Mouse (Mus musculus): ENCODE results near the gene Ppp2r3a. TPM values are rescaled to one million over a fixed set of nuclear protein-coding genes. Genes with fewer than 3 reads are reported as not detected.

The Ppp2r3a gene
- total and polyA plus RNA-seq, 3 experiments = 1.1 to 3.0 TPM; not detected in 1

DNA sequence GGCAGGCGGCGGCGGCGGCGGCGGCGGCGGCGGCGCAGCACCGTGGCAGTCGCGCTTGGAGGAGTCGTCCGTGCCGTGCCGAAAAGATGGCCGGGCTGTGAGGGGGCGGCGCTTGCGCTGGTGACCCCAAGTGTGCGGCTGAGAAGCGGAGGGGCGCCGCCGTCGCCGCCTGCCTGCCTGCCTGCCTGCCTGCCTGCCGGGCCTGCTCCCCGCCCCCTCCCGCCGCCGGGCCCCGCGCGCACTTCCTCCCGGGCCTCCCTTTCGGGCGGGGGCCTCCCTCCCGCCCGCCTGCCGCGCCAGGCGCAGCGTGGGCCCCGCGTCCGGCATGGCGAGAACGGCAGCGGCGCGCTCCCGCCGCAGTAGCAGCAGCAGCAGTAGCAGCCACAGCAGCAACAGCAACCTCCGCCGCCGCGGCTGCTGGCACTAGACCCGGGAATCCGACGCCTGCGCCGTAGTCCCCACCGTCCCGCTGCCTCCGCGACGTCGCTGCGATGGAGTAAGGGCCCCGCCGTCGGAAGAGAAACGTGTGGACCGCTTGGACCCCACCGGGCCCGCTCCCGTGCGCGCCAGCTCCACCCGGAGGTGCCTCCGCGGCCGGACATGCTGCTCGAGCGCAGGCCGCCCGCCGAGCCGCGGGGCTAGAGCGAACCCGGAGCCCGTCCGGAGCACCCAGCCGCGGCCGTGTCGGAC lies 177.1 kb downstream of the Ppp2r3a start:
- peaks cover 59% of the 10 kb centered on the region for H3K79me2 ChIP-seq (ENCODE audit: control insufficient read depth, insufficient read depth, low read length, poor library complexity)
- peak overlapping the region; percentile 96 to 99 for H3K4me3 ChIP-seq (ENCODE audit: control insufficient read depth in 1 of 2, insufficient read depth in 1 of 2, low read depth in 2 of 2, low read length in 2 of 2)
- TF ChIP-seq SIN3A (IDR thresholded peaks at IDR 0.05; ENCODE audit: low read length) = peak; percentile 51; the same call in 1 of the 2 replicates
- TF ChIP-seq GABPA (IDR thresholded peaks at IDR 0.05; ENCODE audit: low read depth, low read length) = no peak
- no peak for TF ChIP-seq ZKSCAN1 (IDR thresholded peaks at IDR 0.05; ENCODE audit: low read depth, low read length)
- TF ChIP-seq UBTF (IDR thresholded peaks at IDR 0.05; ENCODE audit: borderline replicate concordance, insufficient read depth, low read depth, low read length) = no peak
- TF ChIP-seq HCFC1 (IDR thresholded peaks at IDR 0.05; ENCODE audit: low read depth, low read length) = no peak
- TF ChIP-seq CHD2 (IDR thresholded peaks at IDR 0.05; ENCODE audit: low read length) = no peak
- 0 out of 2 replicates have a peak, but pooled peaks have one; percentile 11 for TF ChIP-seq TCF12 (IDR thresholded peaks at IDR 0.05; ENCODE audit: low read depth, low read length)
- no peak for TF ChIP-seq ZC3H11A (IDR thresholded peaks at IDR 0.05; ENCODE audit: low read depth, low read length)
- peak in 1 of 2 experiments; percentile 32; a peak in 1 of 4 replicates for TF ChIP-seq POLR2A (IDR thresholded peaks at IDR 0.05; ENCODE audit: control insufficient read depth in 1 of 2, insufficient read depth in 1 of 2, low read depth in 1 of 2, low read length in 2 of 2, poor library complexity in 1 of 2)
- TF ChIP-seq ETS1 (IDR thresholded peaks at IDR 0.05; ENCODE audit: low read depth, low read length) = peak; percentile 30; the same call in 1 of the 2 replicates
- TF ChIP-seq TBP (IDR thresholded peaks at IDR 0.05; ENCODE audit: low read depth, low read length) = no peak
- no peak for TF ChIP-seq CHD1 (IDR thresholded peaks at IDR 0.05; ENCODE audit: low read depth, low read length)
- peak; percentile 12 for TF ChIP-seq NELFE (IDR thresholded peaks at IDR 0.05; ENCODE audit: low read depth, low read length)
- TF ChIP-seq POLR2AphosphoS5 (IDR thresholded peaks at IDR 0.05; ENCODE audit: borderline replicate concordance, low read depth, low read length) = no peak
- TF ChIP-seq NRF1 (IDR thresholded peaks at IDR 0.05; ENCODE audit: insufficient read depth, low read depth, low read length, poor library complexity, severe bottlenecking) = peak; percentile 49; the same call in 1 of the 2 replicates
- peak; percentile 61; the same call in 1 of the 2 replicates for TF ChIP-seq MXI1 (IDR thresholded peaks at IDR 0.05; ENCODE audit: low read depth, low read length)
- peak; percentile 72; the same call in 1 of the 2 replicates for TF ChIP-seq MAZ (IDR thresholded peaks at IDR 0.05; ENCODE audit: low read depth, low read length)
- no peak for TF ChIP-seq USF2 (IDR thresholded peaks at IDR 0.05; ENCODE audit: borderline replicate concordance in 1 of 2, insufficient read depth in 1 of 2, low read depth in 1 of 2, low read length in 2 of 2)
- TF ChIP-seq ZMIZ1 (IDR thresholded peaks at IDR 0.05; ENCODE audit: low read depth, low read length) = peak; percentile 9; the same call in 1 of the 2 replicates
- H3K9ac ChIP-seq (ENCODE audit: control insufficient read depth, low read depth, low read length, poor library complexity, severe bottlenecking) = peak overlapping the region; percentile 91
- H3K9me3 ChIP-seq (replicated peaks; ENCODE audit: insufficient read depth, low read length) = no peaks in the 10 kb centered on the region
- peak overlapping the region; percentile 87 for H3K27ac ChIP-seq (ENCODE audit: control insufficient read depth, low read depth, low read length)
- peaks cover 0 to 7% of the 10 kb centered on the region in 2 experiments; a peak in 2 of 4 replicates for H3K4me1 ChIP-seq (ENCODE audit: control insufficient read depth in 1 of 2, insufficient read depth in 2 of 2, low read length in 2 of 2)
- H3K27me3 ChIP-seq (ENCODE audit: control insufficient read depth in 1 of 2, insufficient read depth in 2 of 2, low read length in 2 of 2) = no peaks in the 10 kb centered on the region
- peak; percentile 78 for DNase-seq (ENCODE audit: low read depth, low spot score)
- H3K36me3 ChIP-seq (ENCODE audit: control insufficient read depth in 1 of 2, insufficient read depth in 2 of 2, low read length in 2 of 2) = peaks cover 0 to 10% of the 10 kb centered on the region in 2 experiments; a peak in 2 of 4 replicates
